Mouse (Mus musculus): ENCODE measurements at regions not wholly inside any gene's neighbourhood (a gene's known extent, or its start where the extent isn't known, plus 50 kb on each side); places are given as distances from the start of the nearest gene placed in this dataset.

GRCm38 (mm10) chr15:43926034-43926433 is 3791.9 kb downstream of the 9330182O14Rik start:
- no peak for DNase-seq (ENCODE audit: extremely low spot score, low read depth, low spot score)

DNA sequence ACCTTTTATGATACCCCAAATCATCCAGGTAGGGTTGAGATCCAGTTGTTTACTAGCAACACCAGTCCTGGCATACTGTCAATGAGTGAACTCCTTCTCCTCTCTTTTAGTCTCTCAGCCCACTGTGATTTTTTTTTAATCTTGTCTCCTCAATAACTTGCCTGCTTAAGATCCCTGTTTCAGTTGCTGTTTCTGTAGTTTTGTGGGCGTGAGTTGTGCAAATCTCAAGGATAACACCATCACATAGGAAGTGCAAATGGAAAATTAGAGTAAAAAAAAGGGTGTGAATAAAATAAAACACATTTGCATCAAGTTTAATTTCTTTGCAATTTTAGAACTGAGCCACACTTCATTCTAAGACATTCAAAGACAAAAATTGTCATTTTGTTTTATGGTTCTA is 3799.4 kb downstream of the 9330182O14Rik start:
- no peak for DNase-seq (ENCODE audit: extremely low spot score, low read depth, low spot score)

DNA sequence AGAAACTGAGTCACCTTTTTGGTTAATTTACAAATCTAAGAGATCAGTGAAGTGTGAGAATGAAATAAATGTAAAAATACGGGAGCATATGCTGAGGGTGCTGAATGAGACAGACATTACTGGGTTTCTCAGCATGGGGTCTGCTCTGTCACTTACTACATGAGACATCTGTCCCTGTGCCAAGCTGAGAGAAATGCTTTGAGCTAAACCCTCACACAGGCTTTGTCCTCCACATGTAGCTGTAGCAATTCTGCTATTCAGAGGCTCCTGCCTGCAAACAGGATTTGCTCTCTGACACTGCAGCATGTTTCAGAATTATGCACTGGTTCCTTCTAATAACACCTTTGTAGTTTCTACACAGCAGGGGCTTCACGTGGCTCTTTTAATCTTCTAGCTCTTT is 3806.3 kb downstream of the 9330182O14Rik start:
- DNase-seq (ENCODE audit: extremely low spot score, low read depth, low spot score), result no peak

- DNase-seq (ENCODE audit: extremely low spot score, low read depth, low spot score), result no peak
These were observed 3806.7 kb downstream of the 9330182O14Rik start for GRCm38 (mm10) chr15:43940905-43941304.

DNA sequence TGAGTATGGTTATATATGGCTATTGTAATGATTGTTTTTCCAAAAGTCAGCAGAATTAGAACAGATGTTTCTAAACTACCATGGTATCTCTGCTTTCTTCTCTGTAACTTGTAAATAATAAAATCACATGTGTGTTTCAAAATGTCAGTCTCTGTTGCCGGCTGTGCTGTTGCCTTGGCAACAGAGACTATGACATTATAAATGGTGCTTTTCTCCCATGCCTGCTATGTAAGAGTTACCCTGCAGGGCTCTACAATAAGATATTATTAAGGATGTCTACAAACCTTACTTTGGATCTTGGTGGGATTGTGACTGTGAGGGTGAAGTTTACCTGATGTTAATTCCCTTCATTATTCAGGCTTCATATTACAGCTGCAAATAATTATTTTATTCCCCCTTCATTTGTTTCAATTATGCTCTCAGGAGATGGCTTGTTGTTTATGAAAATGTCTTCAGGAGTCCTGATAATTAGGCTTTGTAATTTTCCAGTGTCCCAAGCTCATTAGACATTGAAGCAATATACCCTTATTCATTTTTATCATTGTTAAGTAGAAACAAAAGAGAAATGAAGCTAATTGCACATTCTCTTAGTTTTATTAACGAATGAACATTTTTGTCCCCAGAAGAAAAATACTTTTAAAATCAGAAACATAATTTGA is 3808.0 kb downstream of the 9330182O14Rik start:
- DNase-seq (ENCODE audit: extremely low spot score, low read depth, low spot score), result peak; percentile 1

DNA sequence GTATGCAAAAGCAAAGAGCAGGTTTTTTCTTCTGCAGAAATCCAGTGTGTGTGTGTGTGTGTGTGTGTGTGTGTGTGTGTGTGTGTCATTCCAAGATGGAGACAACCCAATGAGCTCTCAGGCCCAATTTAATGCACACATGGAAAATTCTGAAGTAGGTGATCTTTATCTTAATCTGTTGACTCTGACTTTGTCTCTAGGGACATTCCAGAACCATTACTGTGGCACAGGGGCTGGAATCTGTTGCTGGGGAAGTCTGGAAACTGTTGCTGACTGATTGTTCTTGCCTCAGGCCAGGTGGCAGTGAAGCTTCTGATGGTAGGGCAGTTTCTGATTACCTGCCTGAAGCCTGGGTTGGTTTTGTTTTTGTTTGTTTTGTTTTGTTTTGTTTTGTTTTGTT is 3850.8 kb downstream of the 9330182O14Rik start:
- DNase-seq (ENCODE audit: extremely low spot score, low read depth, low spot score), result no peak

GRCm38 (mm10) chr15:43991229-43991628 is 3857.1 kb downstream of the 9330182O14Rik start:
- DNase-seq (ENCODE audit: extremely low spot score, low read depth, low spot score), result peak; percentile 6

DNA sequence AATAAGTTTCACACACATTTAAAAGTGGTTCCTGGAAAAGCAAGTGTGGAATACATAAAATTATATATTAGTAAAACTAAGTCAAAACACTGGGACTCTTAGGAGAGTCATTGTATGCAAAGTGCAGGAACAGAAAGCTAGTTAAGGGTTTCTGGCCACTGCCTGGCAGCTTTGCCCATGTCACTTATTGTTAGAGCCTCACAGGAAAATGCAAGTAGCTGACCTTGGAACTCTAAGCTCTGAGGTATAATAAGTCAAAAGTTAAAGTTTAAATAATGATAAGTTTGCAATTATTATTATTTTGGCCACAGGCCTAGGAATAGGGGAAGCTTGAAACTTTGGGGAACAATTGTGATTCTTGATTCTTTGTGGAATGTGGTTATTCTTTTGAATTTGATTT is 3858.8 kb downstream of the 9330182O14Rik start:
- DNase-seq (ENCODE audit: extremely low spot score, low read depth, low spot score), result no peak

DNA sequence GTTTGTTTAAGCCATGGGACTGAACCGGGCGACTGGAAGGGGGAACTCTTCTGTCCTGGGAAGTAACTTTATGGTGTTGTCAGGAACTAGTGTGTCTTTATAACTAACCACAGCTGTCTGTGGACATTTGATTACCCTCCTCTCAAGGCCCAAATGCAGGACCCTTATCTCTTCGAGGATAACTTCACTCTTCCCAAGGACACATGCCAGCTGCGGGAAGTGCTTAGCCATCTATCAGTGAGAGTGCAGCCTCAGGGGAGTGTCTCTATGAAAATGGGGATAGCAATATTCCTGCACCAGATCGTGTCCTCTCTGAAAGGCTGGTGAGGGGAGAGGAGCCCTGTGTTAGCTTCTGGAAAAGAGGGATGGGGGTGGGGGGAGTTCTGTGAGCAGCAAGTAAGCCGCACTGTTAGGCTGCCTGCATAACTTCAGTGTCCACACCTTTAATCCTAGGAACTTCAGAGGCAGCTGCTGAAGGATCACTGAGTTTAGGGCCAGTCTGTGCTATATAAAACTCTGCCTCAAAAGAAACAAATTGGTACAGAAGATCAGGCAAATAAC is 3892.4 kb downstream of the 9330182O14Rik start:
- DNase-seq (ENCODE audit: extremely low spot score, low read depth, low spot score), result no peak

DNA sequence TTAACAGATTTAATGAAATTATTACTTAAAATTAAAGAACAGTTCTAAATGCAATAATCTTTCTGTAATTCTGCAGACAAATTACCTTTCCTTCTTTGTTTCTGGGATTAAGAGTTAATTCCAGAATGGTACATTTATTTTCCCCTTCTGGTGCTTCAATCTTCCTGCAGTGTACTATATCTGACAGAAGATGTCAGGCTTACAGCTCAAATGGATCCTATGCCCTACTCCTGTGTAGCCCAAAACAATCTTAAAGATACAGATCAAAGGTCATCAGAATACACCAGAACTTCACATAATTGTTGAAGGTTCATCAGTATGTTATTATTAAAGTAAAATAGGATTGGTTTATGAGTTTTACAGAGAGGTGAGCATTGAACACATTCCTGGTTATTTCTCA is 3901.7 kb downstream of the 9330182O14Rik start:
- DNase-seq (ENCODE audit: extremely low spot score, low read depth, low spot score), result no peak

GRCm38 (mm10) chr15:44037893-44038292 is 3903.7 kb downstream of the 9330182O14Rik start:
- DNase-seq (ENCODE audit: extremely low spot score, low read depth, low spot score), result no peak

DNA sequence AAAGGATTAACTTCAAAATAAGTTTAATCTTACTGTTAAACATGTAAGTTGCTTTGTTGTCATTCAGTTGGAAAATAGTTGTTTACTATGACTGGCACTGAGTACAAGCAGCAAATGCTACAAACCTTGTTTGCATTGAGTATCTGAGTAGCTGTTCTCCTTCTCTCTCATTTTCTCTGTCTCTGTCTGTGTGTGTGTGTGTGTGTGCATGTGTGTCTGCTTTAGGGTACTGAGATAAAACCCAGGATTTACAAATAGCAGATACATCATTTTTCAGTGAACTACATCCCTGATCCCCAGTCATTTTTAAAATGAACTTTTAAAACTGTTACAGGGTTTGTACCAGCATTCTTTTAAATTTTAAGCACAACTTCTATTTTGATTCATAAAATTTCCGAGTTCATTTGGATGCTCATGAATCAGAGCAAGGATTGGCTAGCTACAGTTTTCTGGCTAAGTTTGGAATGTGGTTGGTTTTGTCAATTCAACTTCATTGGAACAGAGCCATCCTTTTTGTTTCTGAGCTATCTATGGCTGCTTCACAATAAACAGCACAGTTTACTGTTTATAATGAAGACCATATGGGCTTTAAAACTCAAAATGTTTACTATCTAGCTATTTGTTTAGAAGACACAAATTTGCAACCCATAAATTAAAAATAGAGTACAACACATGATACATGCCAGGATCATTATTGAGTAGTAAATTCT is 3916.6 kb downstream of the 9330182O14Rik start:
- DNase-seq (ENCODE audit: extremely low spot score, low read depth, low spot score), result no peak

DNA sequence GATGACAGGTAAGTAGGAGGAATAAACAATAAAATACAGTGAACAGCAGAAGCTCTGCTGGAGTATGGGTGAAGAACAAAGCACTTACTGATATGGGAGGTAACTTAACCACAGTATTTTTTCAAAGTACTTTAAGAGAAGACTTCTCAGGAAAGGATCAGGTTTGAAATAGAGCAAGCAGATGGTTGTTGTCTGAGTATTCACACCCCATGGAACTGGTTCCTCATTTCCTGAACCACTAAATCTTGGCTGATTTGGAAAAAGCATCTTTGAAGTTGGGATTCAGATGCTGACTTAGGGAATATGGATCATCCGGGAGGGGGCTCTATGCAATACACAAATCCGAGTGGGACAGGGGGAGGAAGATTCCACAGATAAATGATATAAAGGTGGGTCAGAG is 3930.7 kb downstream of the 9330182O14Rik start:
- no peak for DNase-seq (ENCODE audit: extremely low spot score, low read depth, low spot score)

- DNase-seq (ENCODE audit: extremely low spot score, low read depth, low spot score), result no peak
These were observed 3949.5 kb downstream of the 9330182O14Rik start for GRCm38 (mm10) chr15:44083680-44084079.

DNA sequence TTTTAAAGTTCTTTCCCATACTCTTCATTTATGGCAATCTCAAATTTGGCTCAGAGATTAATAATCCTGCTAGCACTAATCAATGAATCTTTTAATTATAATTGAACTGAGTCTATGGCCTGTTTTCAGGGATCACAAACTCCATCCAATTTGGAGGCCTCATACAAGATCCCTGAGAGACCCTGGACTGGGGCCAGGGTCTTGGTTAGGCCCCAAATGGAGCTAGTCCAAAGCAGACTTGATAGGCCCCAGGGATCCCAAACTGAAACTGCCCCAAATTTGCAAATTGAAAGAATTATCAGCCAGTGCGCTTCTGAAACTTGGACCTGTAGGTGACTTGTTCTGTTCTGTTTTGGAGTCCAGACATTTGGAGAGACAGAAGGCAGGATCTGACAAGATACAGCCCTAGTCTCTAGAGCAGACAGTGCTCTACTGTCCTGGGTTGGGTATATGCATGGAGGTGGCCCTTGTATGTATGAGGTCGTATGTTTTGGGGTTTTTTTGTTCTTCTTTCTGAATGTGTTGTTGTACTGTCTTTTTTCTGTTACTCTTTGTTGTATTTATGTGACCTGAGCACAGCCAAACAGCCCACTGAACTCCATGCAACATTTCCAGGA is 3978.3 kb downstream of the 9330182O14Rik start:
- DNase-seq (ENCODE audit: extremely low spot score, low read depth, low spot score), result no peak

- no peak for DNase-seq (ENCODE audit: extremely low spot score, low read depth, low spot score)
These were observed 4000.0 kb downstream of the 9330182O14Rik start for GRCm38 (mm10) chr15:44134213-44134612.
